Mouse (Mus musculus) left cerebral cortex, postnatal 4 days (tissue): ENCODE measurements at regions not wholly inside any gene's neighbourhood (a gene's known extent, or its start where the extent isn't known, plus 50 kb on each side); places are given as distances from the start of the nearest gene placed in this dataset.

Experiments used
- DNase-seq: peaks from one replicate; pipeline ENCODE4 v3.0.0-alpha.2; 2022
- intact Hi-C: fragments of 180-260 bp; cut with DNase I; formaldehyde crosslinking; loops from one replicate; pipeline ENCODE4 v1.15.1; 2025

- intact Hi-C loops, result no loop called here
- no peak for DNase-seq
These were observed 68.3 kb downstream of the Ptger2 start for GRCm38 (mm10) chr14:45056291-45056690.

GRCm38 (mm10) chr14:45061681-45062080, 73.7 kb downstream of the Ptger2 start:
- intact Hi-C loops, result no loop called here
- DNase-seq, result no peak

GRCm38 (mm10) chr14:45064498-45064897, 76.5 kb downstream of the Ptger2 start:
- no peak for DNase-seq
- intact Hi-C loops, result no loop called here

- intact Hi-C loops, result no loop called here
- no peak for DNase-seq
These were observed 81.7 kb downstream of the Ptger2 start for GRCm38 (mm10) chr14:45069598-45070212.

- intact Hi-C loops, result loop anchor here (1.0 kb wide), 1 partner anchor 17 kb away; no protein-coding TSS in a partner anchor
- no peak for DNase-seq
These were observed 87.0 kb downstream of the Ptger2 start for GRCm38 (mm10) chr14:45074902-45075488.

- DNase-seq, result no peak
- intact Hi-C loops, result no loop called here
These were observed 89.2 kb downstream of the Ptger2 start for GRCm38 (mm10) chr14:45077216-45077615.

- intact Hi-C loops, result no loop called here
- no peak for DNase-seq
These were observed 91.8 kb downstream of the Ptger2 start for GRCm38 (mm10) chr14:45079793-45080192.

- no peak for DNase-seq
- intact Hi-C loops, result no loop called here
These were observed 92.2 kb downstream of the Ptger2 start for GRCm38 (mm10) chr14:45080231-45080630.

- DNase-seq, result no peak
- intact Hi-C loops, result no loop called here
These were observed 95.1 kb downstream of the Ptger2 start for GRCm38 (mm10) chr14:45083058-45083457.
